Mouse (Mus musculus) bone marrow, adult 2 months (tissue): ENCODE data around the gene Timm17b. TPM values are rescaled to one million over a fixed set of nuclear protein-coding genes. Genes with fewer than 3 reads are reported as not detected.

Source experiments
- H3K27ac ChIP-seq: fragments of 200-500 bp; 2 replicates; pipeline ENCODE4 v1.5.1; 2012; ENCODE audit warnings: low read depth, mild to moderate bottlenecking, control low read depth, inconsistent platforms, low read length; ENCODE audit not compliant: control insufficient read depth, poor library complexity, insufficient read depth
- H3K4me1 ChIP-seq: fragments of 200-500 bp; 2 replicates; pipeline ENCODE4 v1.6.1; 2011; ENCODE audit warnings: low read length; ENCODE audit not compliant: control insufficient read depth, insufficient read depth
- H3K4me3 ChIP-seq: fragments of 200-500 bp; replicated peaks from 2 replicates; pipeline ENCODE3; 2011; ENCODE audit warnings: mild to moderate bottlenecking, low read depth, low read length, control low read depth; ENCODE audit not compliant: control insufficient read depth
- CTCF ChIP-seq: fragments of 200-500 bp; IDR thresholded peaks from 2 replicates; pipeline ENCODE4 v1.5.1; 2011; ENCODE audit warnings: low read length, control low read depth; ENCODE audit not compliant: control insufficient read depth, insufficient read depth
- POLR2A ChIP-seq: fragments of 200-500 bp; IDR thresholded peaks from 2 replicates; pipeline ENCODE4 v1.6.1; 2011; ENCODE audit warnings: low read depth, mild to moderate bottlenecking, control low read depth, low read length, borderline replicate concordance; ENCODE audit not compliant: control insufficient read depth
- WGBS: fragments of 180-500 bp; shearing (Covaris S2); methylation state at CpG from one replicate; pipeline ENCODE4 v1.1.7; 2018; 5-methylcytosine and 5-hydroxymethylcytosine counted together
- polyA plus RNA-seq: library from polyadenylated mRNA; stranded (reverse); fragments of >200 nt; gene quantifications from 2 replicates; pipeline ENCODE4 v1.2.4, GENCODE M21; 2011; ENCODE audit warnings: low replicate concordance; ENCODE audit not compliant: missing spikeins, insufficient read depth, insufficient read length

The Timm17b gene
- polyA plus RNA-seq, 1 experiment, result 17.8 TPM

GRCm38 (mm10) chrX:7868506-7868905, 30.7 kb upstream of the Timm17b start:
- 34% methylated on average over 2 of the region's 2 CpGs for WGBS
- Histone ChIP-seq H3K4me1 (peaks cover 1% of the 10 kb centered on the region; the same call in 1 of the 2 replicates), H3K27ac (no peak overlapping the region), H3K4me3 (no peak overlapping the region)
- no peak for TF ChIP-seq POLR2A
- no peak for TF ChIP-seq CTCF

GRCm38 (mm10) chrX:7869826-7870225, 29.3 kb upstream of the Timm17b start:
- TF ChIP-seq POLR2A (no peak), CTCF (no peak)
- 88% methylated on average over 3 of the region's 3 CpGs for WGBS
- Histone ChIP-seq H3K27ac (no peak overlapping the region), H3K4me1 (peaks cover 1% of the 10 kb centered on the region; the same call in 1 of the 2 replicates), H3K4me3 (no peak overlapping the region)

GRCm38 (mm10) chrX:7878007-7878419, 21.1 kb upstream of the Timm17b start, which contains the start of gene Pim2:
Gene Pim2 (plus strand): TSS chrX:7878262.
- peak within 1 kb of the TSS; percentile 87 for H3K4me3 ChIP-seq
- WGBS, result 19% methylated on average over 26 of the region's 38 CpGs
- H3K4me1 ChIP-seq, result no peaks in the 10 kb centered on the region
- H3K27ac ChIP-seq, result peak within 1 kb of the TSS; percentile 51
- TF ChIP-seq CTCF (no peak), POLR2A (peak; percentile 64; the same call in 1 of the 2 replicates)

- Histone ChIP-seq H3K4me1 (no peaks in the 10 kb centered on the region), H3K4me3 (peak overlapping the region; percentile 87), H3K27ac (peak overlapping the region; percentile 51)
- TF ChIP-seq POLR2A (no peak), CTCF (no peak)
- 13% methylated on average over 21 of the region's 21 CpGs for WGBS
Measured at GRCm38 (mm10) chrX:7878495-7878894, 20.7 kb upstream of the Timm17b start.

- no peaks in the 10 kb centered on the region for H3K4me1 ChIP-seq
- peak; percentile 40 for TF ChIP-seq CTCF
- TF ChIP-seq POLR2A, result no peak
- WGBS, result 17% methylated on average over 11 of the region's 11 CpGs
- H3K4me3 ChIP-seq, result peak overlapping the region; percentile 11
- no peak overlapping the region for H3K27ac ChIP-seq
Measured at GRCm38 (mm10) chrX:7879819-7880218, 19.3 kb upstream of the Timm17b start.

GRCm38 (mm10) chrX:7883841-7884567, 15.2 kb upstream of the Timm17b start, which contains the start of gene Slc35a2:
Gene Slc35a2 (plus strand): TSS chrX:7884028.
- Histone ChIP-seq H3K4me3 (peak within 1 kb of the TSS; percentile 100), H3K4me1 (no peaks in the 10 kb centered on the region), H3K27ac (peak within 1 kb of the TSS; percentile 78)
- WGBS, result 9% methylated on average over 49 of the region's 49 CpGs
- TF ChIP-seq POLR2A (peak; percentile 30; the same call in 1 of the 2 replicates), CTCF (peak; percentile 21; the same call in 1 of the 2 replicates)

- H3K4me3 ChIP-seq, result peak overlapping the region; percentile 94
- no peaks in the 10 kb centered on the region for H3K4me1 ChIP-seq
- H3K27ac ChIP-seq, result peak overlapping the region; percentile 97; the same call in 1 of the 2 replicates
- 18% methylated on average over 13 of the region's 13 CpGs for WGBS
- TF ChIP-seq POLR2A, result no peak
- TF ChIP-seq CTCF, result no peak
Measured at GRCm38 (mm10) chrX:7898211-7898610, 946 bp upstream of the Timm17b start.

- Histone ChIP-seq H3K4me1 (no peaks in the 10 kb centered on the region), H3K4me3 (no peak overlapping the region), H3K27ac (no peak overlapping the region)
- TF ChIP-seq POLR2A, result no peak
- TF ChIP-seq CTCF, result no peak
- 88% methylated on average over 5 of the region's 5 CpGs for WGBS
Measured at GRCm38 (mm10) chrX:7904441-7904840, 5.3 kb downstream of the Timm17b start.
